Mouse (Mus musculus): ENCODE measurements around the gene Rnft1. TPM values are rescaled to one million over a fixed set of nuclear protein-coding genes. Genes with fewer than 3 reads are reported as not detected.
A peak's percentile ranks its signal among the peaks of the same experiment; 100 is the strongest.
"Not testable (repeated sequence)": the region's sequence is repeated elsewhere in the genome, so short reads cannot be mapped to it uniquely, and the experiment has no call there.

Gene Rnft1
- polyA plus RNA-seq, 1 experiment: 9.3 TPM

GRCm38 (mm10) chr11:86458866-86459265, 25.6 kb upstream of the Rnft1 start:
- H3K27me3 ChIP-seq (ENCODE audit: control insufficient read depth, insufficient read depth, low read length): no peaks in the 10 kb centered on the region

GRCm38 (mm10) chr11:86462579-86462978, 21.9 kb upstream of the Rnft1 start:
- H3K4me1 ChIP-seq (replicated peaks; ENCODE audit: control insufficient read depth, insufficient read depth, low read length): no peaks in the 10 kb centered on the region; the same call in 1 of the 2 replicates
- no peaks in the 10 kb centered on the region for H3K27me3 ChIP-seq (ENCODE audit: control insufficient read depth, insufficient read depth, low read length)
- TF ChIP-seq CTCF (IDR thresholded peaks at IDR 0.05; ENCODE audit: borderline replicate concordance, control insufficient read depth, extremely low read depth, insufficient read depth, low read length, poor library complexity) (no peak), POLR2A (IDR thresholded peaks at IDR 0.05; ENCODE audit: control insufficient read depth, extremely low read depth, insufficient read depth, low read length, poor library complexity) (no peak)
- no peak overlapping the region for H3K27ac ChIP-seq (ENCODE audit: control insufficient read depth, insufficient read depth, low read length)
- DNase-seq: no peak
- no peak overlapping the region for H3K4me3 ChIP-seq (ENCODE audit: control insufficient read depth, insufficient read depth, low read length)
- H3K36me3 ChIP-seq (ENCODE audit: control insufficient read depth, insufficient read depth, low read length): no peaks in the 10 kb centered on the region

More at GRCm38 (mm10) chr11:86458866-86459265, 25.6 kb upstream of the Rnft1 start:
- no peak for DNase-seq
- 97% methylated on average over 6 of the region's 6 CpGs for WGBS
- Histone ChIP-seq H3K4me1 (replicated peaks; ENCODE audit: control insufficient read depth, insufficient read depth, low read length) (no peaks in the 10 kb centered on the region), H3K27ac (ENCODE audit: control insufficient read depth, insufficient read depth, low read length) (no peak overlapping the region), H3K4me3 (ENCODE audit: control insufficient read depth, insufficient read depth, low read length) (no peak overlapping the region), H3K36me3 (ENCODE audit: control insufficient read depth, insufficient read depth, low read length) (no peaks in the 10 kb centered on the region)
- no peak for TF ChIP-seq CTCF (IDR thresholded peaks at IDR 0.05; ENCODE audit: borderline replicate concordance, control insufficient read depth, extremely low read depth, insufficient read depth, low read length, poor library complexity)
- no peak for TF ChIP-seq POLR2A (IDR thresholded peaks at IDR 0.05; ENCODE audit: control insufficient read depth, extremely low read depth, insufficient read depth, low read length, poor library complexity)

GRCm38 (mm10) chr11:86464275-86464674, 20.2 kb upstream of the Rnft1 start:
- not testable (repeated sequence) for H3K27me3 ChIP-seq (ENCODE audit: control insufficient read depth, insufficient read depth, low read length); H3K4me3 ChIP-seq (ENCODE audit: control insufficient read depth, insufficient read depth, low read length); H3K27ac ChIP-seq (ENCODE audit: control insufficient read depth, insufficient read depth, low read length); H3K36me3 ChIP-seq (ENCODE audit: control insufficient read depth, insufficient read depth, low read length); H3K4me1 ChIP-seq (replicated peaks; ENCODE audit: control insufficient read depth, insufficient read depth, low read length)
- WGBS: 20% methylated on average over 8 of the region's 8 CpGs
- DNase-seq: peak; percentile 73

GRCm38 (mm10) chr11:86468345-86468744, 16.1 kb upstream of the Rnft1 start:
- no peak overlapping the region for H3K4me3 ChIP-seq (ENCODE audit: control insufficient read depth, insufficient read depth, low read length)
- DNase-seq: no peak
- no peak overlapping the region for H3K27ac ChIP-seq (ENCODE audit: control insufficient read depth, insufficient read depth, low read length)
- no peaks in the 10 kb centered on the region for H3K27me3 ChIP-seq (ENCODE audit: control insufficient read depth, insufficient read depth, low read length)
- 94% methylated on average over 8 of the region's 8 CpGs for WGBS
- peaks cover 4% of the 10 kb centered on the region for H3K4me1 ChIP-seq (replicated peaks; ENCODE audit: control insufficient read depth, insufficient read depth, low read length)
- H3K36me3 ChIP-seq (ENCODE audit: control insufficient read depth, insufficient read depth, low read length): no peaks in the 10 kb centered on the region
- TF ChIP-seq CTCF (IDR thresholded peaks at IDR 0.05; ENCODE audit: borderline replicate concordance, control insufficient read depth, extremely low read depth, insufficient read depth, low read length, poor library complexity): no peak
- TF ChIP-seq POLR2A (IDR thresholded peaks at IDR 0.05; ENCODE audit: control insufficient read depth, extremely low read depth, insufficient read depth, low read length, poor library complexity): no peak

- no peaks in the 10 kb centered on the region for H3K36me3 ChIP-seq (ENCODE audit: control insufficient read depth, insufficient read depth, low read length)
- WGBS: 81% methylated on average over 4 of the region's 4 CpGs
Observed at GRCm38 (mm10) chr11:86468971-86469370, 15.5 kb upstream of the Rnft1 start.

GRCm38 (mm10) chr11:86471785-86472184, 12.7 kb upstream of the Rnft1 start:
- no peak overlapping the region for H3K4me3 ChIP-seq (ENCODE audit: control insufficient read depth, insufficient read depth, low read length)
- TF ChIP-seq POLR2A (IDR thresholded peaks at IDR 0.05; ENCODE audit: control insufficient read depth, extremely low read depth, insufficient read depth, low read length, poor library complexity) (no peak), CTCF (IDR thresholded peaks at IDR 0.05; ENCODE audit: borderline replicate concordance, control insufficient read depth, extremely low read depth, insufficient read depth, low read length, poor library complexity) (no peak)
- no peaks in the 10 kb centered on the region for H3K36me3 ChIP-seq (ENCODE audit: control insufficient read depth, insufficient read depth, low read length)
- H3K27me3 ChIP-seq (ENCODE audit: control insufficient read depth, insufficient read depth, low read length): no peaks in the 10 kb centered on the region
- no peak overlapping the region for H3K27ac ChIP-seq (ENCODE audit: control insufficient read depth, insufficient read depth, low read length)
- no peak for DNase-seq
- 89% methylated on average over 6 of the region's 6 CpGs for WGBS
- peaks cover 9% of the 10 kb centered on the region for H3K4me1 ChIP-seq (replicated peaks; ENCODE audit: control insufficient read depth, insufficient read depth, low read length)

More at GRCm38 (mm10) chr11:86468971-86469370, 15.5 kb upstream of the Rnft1 start:
- no peaks in the 10 kb centered on the region for H3K27me3 ChIP-seq (ENCODE audit: control insufficient read depth, insufficient read depth, low read length)
- no peak for DNase-seq
- peaks cover 8% of the 10 kb centered on the region for H3K4me1 ChIP-seq (replicated peaks; ENCODE audit: control insufficient read depth, insufficient read depth, low read length)
- TF ChIP-seq POLR2A (IDR thresholded peaks at IDR 0.05; ENCODE audit: control insufficient read depth, extremely low read depth, insufficient read depth, low read length, poor library complexity): no peak
- no peak for TF ChIP-seq CTCF (IDR thresholded peaks at IDR 0.05; ENCODE audit: borderline replicate concordance, control insufficient read depth, extremely low read depth, insufficient read depth, low read length, poor library complexity)
- no peak overlapping the region for H3K4me3 ChIP-seq (ENCODE audit: control insufficient read depth, insufficient read depth, low read length)
- no peak overlapping the region for H3K27ac ChIP-seq (ENCODE audit: control insufficient read depth, insufficient read depth, low read length)

- Histone ChIP-seq H3K4me3 (ENCODE audit: control insufficient read depth, insufficient read depth, low read length) (no peak overlapping the region), H3K27ac (ENCODE audit: control insufficient read depth, insufficient read depth, low read length) (no peak overlapping the region), H3K4me1 (replicated peaks; ENCODE audit: control insufficient read depth, insufficient read depth, low read length) (peaks cover 9% of the 10 kb centered on the region), H3K27me3 (ENCODE audit: control insufficient read depth, insufficient read depth, low read length) (no peaks in the 10 kb centered on the region), H3K36me3 (ENCODE audit: control insufficient read depth, insufficient read depth, low read length) (no peaks in the 10 kb centered on the region)
- TF ChIP-seq POLR2A (IDR thresholded peaks at IDR 0.05; ENCODE audit: control insufficient read depth, extremely low read depth, insufficient read depth, low read length, poor library complexity): no peak
- TF ChIP-seq CTCF (IDR thresholded peaks at IDR 0.05; ENCODE audit: borderline replicate concordance, control insufficient read depth, extremely low read depth, insufficient read depth, low read length, poor library complexity): no peak
- 3% methylated on average over 7 of the region's 7 CpGs for WGBS
- peak; percentile 21 for DNase-seq
Observed at GRCm38 (mm10) chr11:86472771-86473171, 11.7 kb upstream of the Rnft1 start.

Data from thymus, adult 2 months (tissue).